Mouse (Mus musculus) embryonic facial prominence, embryonic 10.5 days (tissue): ENCODE data around the gene Ankrd31. TPM values are rescaled to one million over a fixed set of nuclear protein-coding genes. Genes with fewer than 3 reads are reported as not detected.
A peak's percentile ranks its signal among the peaks of the same experiment; 100 is the strongest.
"Not testable (repeated sequence)": the region's sequence is repeated elsewhere in the genome, so short reads cannot be mapped to it uniquely, and the experiment has no call there.

Source experiments
- DNase-seq: peaks from one replicate; pipeline ENCODE4 v3.0.0-alpha.2; 2017; ENCODE audit warnings: low spot score
- H3K27ac ChIP-seq: fragments of 300-500 bp; sonication (generic); replicated peaks from 2 replicates; pipeline ENCODE4 v1.5.1; 2016; ENCODE audit warnings: mild to moderate bottlenecking
- H3K27me3 ChIP-seq: fragments of 300-500 bp; sonication (generic); replicated peaks from 2 replicates; pipeline ENCODE4 v1.6.1; 2016; ENCODE audit warnings: low read depth, mild to moderate bottlenecking; ENCODE audit not compliant: poor library complexity, severe bottlenecking
- H3K36me3 ChIP-seq: fragments of 300-500 bp; sonication (generic); replicated peaks from 2 replicates; pipeline ENCODE4 v1.6.1; 2016; ENCODE audit warnings: mild to moderate bottlenecking, moderate library complexity
- H3K4me1 ChIP-seq: fragments of 300-500 bp; sonication (generic); 2 replicates; pipeline ENCODE4 v1.6.1; 2016
- H3K4me3 ChIP-seq: fragments of 300-500 bp; sonication (generic); 2 replicates; pipeline ENCODE4 v1.5.1; 2016; ENCODE audit warnings: mild to moderate bottlenecking, moderate library complexity
- H3K9me3 ChIP-seq: fragments of 300-500 bp; sonication (generic); 2 replicates; pipeline ENCODE4 v1.6.1; 2016; ENCODE audit warnings: mild to moderate bottlenecking
- WGBS: fragments of 180-500 bp; shearing (Covaris S2); methylation state at CpG from one replicate; pipeline ENCODE4 v1.1.7; 2016; 5-methylcytosine and 5-hydroxymethylcytosine counted together
- polyA plus RNA-seq: library from polyadenylated mRNA; unstranded; fragments of >200 nt; fragmentation: Nextera tagmentation; extraction: Ambion mirVana; gene quantifications from 2 replicates; pipeline ENCODE4 v1.2.1, GENCODE M21; 2016

Gene Ankrd31
- polyA plus RNA-seq, 1 experiment from 2014 or later, result not detected

GRCm38 (mm10) chr13:96746055-96746454 lies 2.0 kb upstream of the Ankrd31 start:
- H3K9me3 ChIP-seq, result no peaks in the 10 kb centered on the region; the same call in 1 of the 2 replicates
- no peaks in the 10 kb centered on the region for H3K4me1 ChIP-seq
- DNase-seq, result no peak
- H3K27me3 ChIP-seq, result no peaks in the 10 kb centered on the region
- no peaks in the 10 kb centered on the region for H3K36me3 ChIP-seq
- no peak overlapping the region for H3K27ac ChIP-seq
- WGBS, result 75% methylated on average over 6 of the region's 6 CpGs
- H3K4me3 ChIP-seq, result no peak overlapping the region

GRCm38 (mm10) chr13:96749859-96750258 lies 1.8 kb downstream of the Ankrd31 start:
- Histone ChIP-seq H3K27me3 (no peaks in the 10 kb centered on the region), H3K27ac (no peak overlapping the region), H3K36me3 (no peaks in the 10 kb centered on the region), H3K9me3 (no peaks in the 10 kb centered on the region; the same call in 1 of the 2 replicates), H3K4me3 (no peak overlapping the region), H3K4me1 (no peaks in the 10 kb centered on the region)
- WGBS, result 87% methylated on average over 6 of the region's 6 CpGs
- DNase-seq, result no peak

- H3K27me3 ChIP-seq, result no peaks in the 10 kb centered on the region
- H3K36me3 ChIP-seq, result no peaks in the 10 kb centered on the region
- H3K4me1 ChIP-seq, result no peaks in the 10 kb centered on the region
- WGBS, result 89% methylated on average over 2 of the region's 2 CpGs
- H3K27ac ChIP-seq, result no peak overlapping the region
- 0 out of 2 replicates have a peak, but pooled peaks cover 2% of the 10 kb centered on the region for H3K9me3 ChIP-seq
- H3K4me3 ChIP-seq, result no peak overlapping the region
- no peak for DNase-seq
These were observed 12.8 kb downstream of the Ankrd31 start for GRCm38 (mm10) chr13:96760848-96761247.

- H3K27ac ChIP-seq, H3K27me3 ChIP-seq, H3K4me1 ChIP-seq, DNase-seq, H3K36me3 ChIP-seq, H3K4me3 ChIP-seq, H3K9me3 ChIP-seq: not testable (repeated sequence)
- 86% methylated on average over 5 of the region's 5 CpGs for WGBS
These were observed 38.0 kb downstream of the Ankrd31 start for GRCm38 (mm10) chr13:96786071-96786470.

GRCm38 (mm10) chr13:96793451-96793850 lies 45.4 kb downstream of the Ankrd31 start:
- H3K27me3 ChIP-seq, result no peaks in the 10 kb centered on the region
- no peak overlapping the region for H3K27ac ChIP-seq
- H3K4me3 ChIP-seq, result no peak overlapping the region
- H3K4me1 ChIP-seq, result no peaks in the 10 kb centered on the region
- H3K36me3 ChIP-seq, result no peaks in the 10 kb centered on the region
- WGBS, result 78% methylated on average over 2 of the region's 2 CpGs
- no peak for DNase-seq
- H3K9me3 ChIP-seq, result no peaks in the 10 kb centered on the region

GRCm38 (mm10) chr13:96795301-96795700 lies 47.2 kb downstream of the Ankrd31 start:
- Histone ChIP-seq H3K27me3 (no peaks in the 10 kb centered on the region), H3K36me3 (no peaks in the 10 kb centered on the region), H3K9me3 (no peaks in the 10 kb centered on the region), H3K4me1 (no peaks in the 10 kb centered on the region), H3K27ac (no peak overlapping the region), H3K4me3 (no peak overlapping the region)
- no peak for DNase-seq
- 85% methylated on average over 3 of the region's 3 CpGs for WGBS

GRCm38 (mm10) chr13:96797500-96797899 lies 49.4 kb downstream of the Ankrd31 start:
- H3K4me3 ChIP-seq, result no peak overlapping the region
- H3K27ac ChIP-seq, result no peak overlapping the region
- no peaks in the 10 kb centered on the region for H3K27me3 ChIP-seq
- DNase-seq, result no peak
- 77% methylated on average over 2 of the region's 2 CpGs for WGBS
- no peaks in the 10 kb centered on the region for H3K36me3 ChIP-seq
- no peaks in the 10 kb centered on the region for H3K9me3 ChIP-seq
- no peaks in the 10 kb centered on the region for H3K4me1 ChIP-seq

GRCm38 (mm10) chr13:96849752-96850151 lies 101.7 kb downstream of the Ankrd31 start:
- no peaks in the 10 kb centered on the region for H3K36me3 ChIP-seq
- no peaks in the 10 kb centered on the region for H3K4me1 ChIP-seq
- H3K27ac ChIP-seq, result no peak overlapping the region
- no peak for DNase-seq
- H3K27me3 ChIP-seq, result no peaks in the 10 kb centered on the region
- H3K4me3 ChIP-seq, result no peak overlapping the region
- no peaks in the 10 kb centered on the region for H3K9me3 ChIP-seq
- WGBS, result 81% methylated on average over 1 of the region's 1 CpGs

- Histone ChIP-seq H3K27me3 (no peaks in the 10 kb centered on the region), H3K27ac (no peak overlapping the region), H3K4me3 (no peak overlapping the region), H3K9me3 (no peaks in the 10 kb centered on the region), H3K4me1 (no peaks in the 10 kb centered on the region), H3K36me3 (no peaks in the 10 kb centered on the region)
- DNase-seq, result no peak
- 73% methylated on average over 2 of the region's 2 CpGs for WGBS
These were observed 104.1 kb downstream of the Ankrd31 start for GRCm38 (mm10) chr13:96852133-96852532.

- DNase-seq, result no peak
- no peaks in the 10 kb centered on the region for H3K27me3 ChIP-seq
- no peak overlapping the region for H3K4me3 ChIP-seq
- H3K4me1 ChIP-seq, result no peaks in the 10 kb centered on the region
- no peaks in the 10 kb centered on the region for H3K9me3 ChIP-seq
- no peak overlapping the region for H3K27ac ChIP-seq
- H3K36me3 ChIP-seq, result no peaks in the 10 kb centered on the region
- 37% methylated on average over 1 of the region's 1 CpGs for WGBS
These were observed 105.2 kb downstream of the Ankrd31 start for GRCm38 (mm10) chr13:96853256-96853655.

GRCm38 (mm10) chr13:96855191-96855590 lies 107.1 kb downstream of the Ankrd31 start:
- H3K4me1 ChIP-seq, result no peaks in the 10 kb centered on the region
- DNase-seq, result peak; percentile 61
- H3K36me3 ChIP-seq, result no peaks in the 10 kb centered on the region
- no peaks in the 10 kb centered on the region for H3K27me3 ChIP-seq
- 21% methylated on average over 3 of the region's 3 CpGs for WGBS
- no peak overlapping the region for H3K4me3 ChIP-seq
- no peak overlapping the region for H3K27ac ChIP-seq
- H3K9me3 ChIP-seq, result no peaks in the 10 kb centered on the region

GRCm38 (mm10) chr13:96859161-96859560 lies 111.1 kb downstream of the Ankrd31 start:
- Histone ChIP-seq H3K4me3 (no peak overlapping the region), H3K27me3 (no peaks in the 10 kb centered on the region), H3K36me3 (no peaks in the 10 kb centered on the region), H3K4me1 (no peaks in the 10 kb centered on the region), H3K9me3 (no peaks in the 10 kb centered on the region), H3K27ac (no peak overlapping the region)
- WGBS, result 89% methylated on average over 3 of the region's 3 CpGs
- no peak for DNase-seq

GRCm38 (mm10) chr13:96870742-96871141 lies 122.7 kb downstream of the Ankrd31 start:
- H3K27me3 ChIP-seq, result no peaks in the 10 kb centered on the region
- no peak for DNase-seq
- no peaks in the 10 kb centered on the region for H3K4me1 ChIP-seq
- H3K36me3 ChIP-seq, result no peaks in the 10 kb centered on the region
- no peak overlapping the region for H3K4me3 ChIP-seq
- no peaks in the 10 kb centered on the region for H3K9me3 ChIP-seq
- no peak overlapping the region for H3K27ac ChIP-seq
- WGBS, result 79% methylated on average over 4 of the region's 4 CpGs

- Histone ChIP-seq H3K27me3 (no peaks in the 10 kb centered on the region), H3K27ac (no peak overlapping the region), H3K4me3 (no peak overlapping the region), H3K9me3 (no peaks in the 10 kb centered on the region), H3K36me3 (no peaks in the 10 kb centered on the region), H3K4me1 (no peaks in the 10 kb centered on the region)
- DNase-seq, result no peak
These were observed 126.0 kb downstream of the Ankrd31 start for GRCm38 (mm10) chr13:96874071-96874470.
